Mouse (Mus musculus) bone marrow macrophage, adult 2 months (primary cell): ENCODE data around the gene Nek6. TPM values are rescaled to one million over a fixed set of nuclear protein-coding genes. Genes with fewer than 3 reads are reported as not detected.

Experiments used
- H3K27ac ChIP-seq: 2 replicates; pipeline ENCODE4 v1.5.1; 2012; ENCODE audit warnings: low read depth, low read length; ENCODE audit not compliant: insufficient read depth
- H3K4me1 ChIP-seq: 2 replicates; pipeline ENCODE4 v1.6.1; 2012; ENCODE audit warnings: low read length; ENCODE audit not compliant: control insufficient read depth, insufficient read depth
- H3K4me3 ChIP-seq: 2 replicates; pipeline ENCODE4 v1.5.1; 2012; ENCODE audit warnings: mild to moderate bottlenecking, low read length, moderate library complexity; ENCODE audit not compliant: insufficient read depth
- CTCF ChIP-seq: IDR thresholded peaks from 2 replicates; pipeline ENCODE4 v1.5.1; 2012; ENCODE audit warnings: low read depth, mild to moderate bottlenecking, low read length, moderate library complexity
- POLR2A ChIP-seq: IDR thresholded peaks from 2 replicates; pipeline ENCODE4 v1.6.1; 2012; ENCODE audit warnings: mild to moderate bottlenecking, low read depth, low read length, borderline replicate concordance
- polyA plus RNA-seq: library from polyadenylated mRNA; stranded (reverse); fragments of >200 nt; gene quantifications from 2 replicates; pipeline ENCODE4 v1.2.4, GENCODE M21; 2012; ENCODE audit not compliant: missing spikeins, insufficient read depth, insufficient read length

The Nek6 gene
- polyA plus RNA-seq, 1 experiment, result 15.8 TPM

- no peak for TF ChIP-seq CTCF
- TF ChIP-seq POLR2A, result no peak
- Histone ChIP-seq H3K4me3 (no peak overlapping the region), H3K27ac (peak overlapping the region; percentile 81), H3K4me1 (peaks cover 65% of the 10 kb centered on the region)
Measured at GRCm38 (mm10) chr2:38481166-38481778, 30.2 kb upstream of the Nek6 start.

- Histone ChIP-seq H3K4me1 (peaks cover 73% of the 10 kb centered on the region), H3K4me3 (no peak overlapping the region), H3K27ac (peak overlapping the region; percentile 100)
- TF ChIP-seq CTCF, result no peak; the same call in none of the 2 replicates
- no peak for TF ChIP-seq POLR2A
Measured at GRCm38 (mm10) chr2:38482122-38482521, 29.3 kb upstream of the Nek6 start.

GRCm38 (mm10) chr2:38483058-38483704 lies 28.3 kb upstream of the Nek6 start:
- peak overlapping the region; percentile 100 for H3K27ac ChIP-seq
- TF ChIP-seq CTCF, result no peak
- TF ChIP-seq POLR2A, result no peak
- H3K4me1 ChIP-seq, result peaks cover 77% of the 10 kb centered on the region

GRCm38 (mm10) chr2:38484556-38484955 lies 26.9 kb upstream of the Nek6 start:
- peaks cover 65% of the 10 kb centered on the region for H3K4me1 ChIP-seq
- H3K27ac ChIP-seq, result peak overlapping the region; percentile 100
- no peak for TF ChIP-seq CTCF
- peak; percentile 32; the same call in 1 of the 2 replicates for TF ChIP-seq POLR2A
- H3K4me3 ChIP-seq, result peak overlapping the region; percentile 41

More at GRCm38 (mm10) chr2:38483058-38483704, 28.3 kb upstream of the Nek6 start:
- H3K4me3 ChIP-seq, result peak overlapping the region; percentile 41; the same call in 1 of the 2 replicates

DNA sequence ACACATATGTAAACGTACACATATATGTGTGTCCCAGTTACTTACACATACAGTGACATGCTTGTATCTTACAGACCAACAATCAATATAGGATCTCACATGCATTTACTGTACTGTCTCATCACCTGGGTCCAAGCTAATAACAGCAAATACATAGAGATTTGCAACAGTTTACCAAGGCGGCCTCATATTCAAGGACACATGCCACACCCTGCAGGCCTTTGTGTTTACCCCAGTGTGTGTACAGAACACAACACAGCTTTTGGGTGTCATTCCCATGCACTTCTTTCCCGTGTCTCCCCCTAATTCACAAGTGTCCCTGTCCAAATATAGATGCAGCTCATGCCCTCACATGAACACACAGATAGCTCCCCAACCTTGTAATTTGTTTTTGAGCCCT lies 26.0 kb upstream of the Nek6 start:
- Histone ChIP-seq H3K27ac (peak overlapping the region; percentile 100), H3K4me3 (peak overlapping the region; percentile 2; the same call in 1 of the 2 replicates), H3K4me1 (peaks cover 58% of the 10 kb centered on the region)
- TF ChIP-seq POLR2A (no peak), CTCF (no peak)

GRCm38 (mm10) chr2:38485957-38486931 lies 25.2 kb upstream of the Nek6 start:
- Histone ChIP-seq H3K4me3 (peak overlapping the region; percentile 2; the same call in 1 of the 2 replicates), H3K27ac (peak overlapping the region; percentile 100), H3K4me1 (peaks cover 52% of the 10 kb centered on the region)
- no peak for TF ChIP-seq CTCF
- no peak for TF ChIP-seq POLR2A

GRCm38 (mm10) chr2:38497594-38497993 lies 13.8 kb upstream of the Nek6 start:
- TF ChIP-seq CTCF, result no peak
- Histone ChIP-seq H3K27ac (no peak overlapping the region), H3K4me3 (no peak overlapping the region), H3K4me1 (peaks cover 12% of the 10 kb centered on the region)

DNA sequence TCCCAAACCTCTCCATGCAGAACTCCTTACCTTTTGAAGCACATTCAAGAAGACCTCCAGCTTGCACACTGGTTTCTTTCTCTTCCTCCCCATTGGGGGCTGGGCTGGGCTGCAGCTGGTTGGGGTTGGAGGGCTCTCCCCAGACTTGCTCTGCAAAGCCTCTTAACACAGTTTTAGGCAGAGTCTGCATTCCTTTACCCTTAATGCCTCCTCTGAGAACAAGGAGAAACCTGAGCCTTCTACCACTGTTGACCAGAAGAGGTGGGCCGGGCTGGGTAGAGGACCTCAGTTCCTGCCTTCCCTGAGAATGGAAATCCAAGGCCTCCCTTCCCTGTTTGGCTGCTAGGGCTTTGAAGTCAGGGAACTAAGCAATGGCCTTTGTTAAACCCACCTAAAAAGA lies 9.8 kb upstream of the Nek6 start:
- no peak for TF ChIP-seq POLR2A
- TF ChIP-seq CTCF, result no peak
- Histone ChIP-seq H3K27ac (no peak overlapping the region), H3K4me3 (no peak overlapping the region)

DNA sequence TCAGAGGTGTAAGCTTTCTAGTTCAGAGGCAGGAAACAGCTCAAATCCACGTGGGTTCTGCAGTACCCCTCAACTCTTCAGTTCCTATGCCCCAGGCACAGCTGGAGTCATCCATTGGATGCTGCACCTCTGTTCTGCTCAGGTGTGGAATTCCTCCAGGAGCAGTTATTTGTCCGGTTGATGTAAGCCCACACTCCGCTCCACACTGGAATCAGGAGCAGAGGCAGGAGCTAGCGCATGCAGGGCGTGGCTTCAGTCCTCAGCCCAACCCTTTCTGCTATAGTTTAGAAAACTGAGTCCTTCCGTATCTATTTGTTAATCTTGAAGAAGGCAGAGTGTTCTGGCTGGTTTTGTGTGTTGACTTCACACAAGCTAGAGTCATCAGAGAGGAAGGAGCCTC lies 9.3 kb upstream of the Nek6 start:
- TF ChIP-seq CTCF (no peak), POLR2A (no peak)
- Histone ChIP-seq H3K27ac (no peak overlapping the region), H3K4me1 (peaks cover 16% of the 10 kb centered on the region), H3K4me3 (no peak overlapping the region)

More for the DNA sequence above, 9.8 kb upstream of the Nek6 start:
- H3K4me1 ChIP-seq, result peaks cover 12% of the 10 kb centered on the region
